Mouse (Mus musculus) urinary bladder, postnatal 36 days (tissue): ENCODE measurements around the gene Gm21637.
"Not testable (repeated sequence)": the region's sequence is repeated elsewhere in the genome, so short reads cannot be mapped to it uniquely, and the experiment has no call there.

ENCODE experiments used
- DNase-seq, 2 experiments: peaks; one replicate each; pipeline ENCODE4 v3.0.0; 2022; ENCODE audit warnings: low spot score in 2 of 2, mixed read lengths in 1 of 2

The Gm21637 gene

DNA sequence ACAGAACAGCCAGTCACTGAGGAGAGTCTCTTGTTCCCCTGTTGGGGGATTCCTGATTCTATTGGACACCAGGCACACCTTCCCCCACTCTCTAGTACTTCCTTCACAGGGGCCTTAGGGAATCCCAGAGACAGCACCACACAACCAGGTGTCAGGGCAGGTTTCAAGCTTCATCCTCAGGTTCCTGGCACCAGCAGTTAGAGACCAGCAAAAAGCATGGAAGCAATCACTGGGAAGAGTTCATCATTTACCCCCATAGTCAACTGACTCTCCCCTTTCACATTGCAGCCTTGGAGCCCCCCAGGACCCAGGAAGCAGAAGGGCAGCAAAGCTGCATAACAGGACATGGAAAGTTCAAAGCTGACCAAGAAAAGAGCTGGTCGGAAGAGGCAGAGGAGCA lies at the start of gene Gm21637:
Gm21637 (plus strand) TSS at position 301 of the 400 bp plus-strand sequence.
- DNase-seq, result not testable (repeated sequence)
